Mouse (Mus musculus): Measurements from ENCODE around the gene Slc12a4.
"Not testable (repeated sequence)": the region's sequence is repeated elsewhere in the genome, so short reads cannot be mapped to it uniquely, and the experiment has no call there.

Gene Slc12a4

DNA sequence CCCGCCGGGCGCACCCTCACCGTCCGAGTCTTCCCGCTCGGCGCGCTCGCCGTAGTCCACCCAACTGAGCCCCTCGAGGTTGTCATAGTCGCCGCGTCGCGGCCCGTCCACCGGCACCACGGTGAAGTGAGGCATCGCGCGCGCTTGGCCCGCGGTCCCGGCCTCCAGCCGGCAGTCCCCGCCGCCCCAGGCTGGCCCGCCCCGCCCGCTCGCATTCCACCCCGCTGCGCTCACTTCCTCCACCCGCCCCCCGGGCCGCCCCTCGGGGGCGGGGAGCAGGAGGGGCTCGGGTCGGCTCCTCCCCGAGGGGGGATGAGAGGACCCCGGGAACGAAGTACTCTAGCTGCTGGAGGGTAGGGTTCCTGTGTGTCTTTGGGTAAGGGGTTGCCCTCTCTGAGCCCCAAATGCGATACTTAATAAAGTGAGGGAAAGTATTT lies at the start of gene Slc12a4:
TSS of gene Slc12a4 (minus strand) at position 193 of the 437 bp plus-strand sequence.
- peak; percentile 66 for DNase-seq

DNA sequence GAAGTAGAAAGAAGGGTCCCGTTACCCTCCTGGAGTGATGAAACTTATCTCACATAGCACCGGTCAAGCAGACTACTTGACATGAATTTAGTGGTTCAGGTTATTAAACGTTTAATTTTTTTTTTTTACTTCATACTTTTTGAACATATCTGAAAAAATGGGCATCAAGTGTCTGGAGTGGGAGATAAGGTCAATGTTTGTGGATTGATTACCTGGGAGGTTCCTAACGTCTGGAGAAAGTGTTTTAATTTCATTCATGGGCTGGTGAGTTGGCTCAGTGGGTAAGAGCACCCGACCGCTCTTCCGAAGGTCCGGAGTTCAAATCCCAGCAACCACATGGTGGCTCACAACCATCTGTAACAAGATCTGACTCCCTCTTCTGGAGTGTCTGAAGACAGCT lies 46.3 kb upstream of the Slc12a4 start:
- not testable (repeated sequence) for DNase-seq

DNA sequence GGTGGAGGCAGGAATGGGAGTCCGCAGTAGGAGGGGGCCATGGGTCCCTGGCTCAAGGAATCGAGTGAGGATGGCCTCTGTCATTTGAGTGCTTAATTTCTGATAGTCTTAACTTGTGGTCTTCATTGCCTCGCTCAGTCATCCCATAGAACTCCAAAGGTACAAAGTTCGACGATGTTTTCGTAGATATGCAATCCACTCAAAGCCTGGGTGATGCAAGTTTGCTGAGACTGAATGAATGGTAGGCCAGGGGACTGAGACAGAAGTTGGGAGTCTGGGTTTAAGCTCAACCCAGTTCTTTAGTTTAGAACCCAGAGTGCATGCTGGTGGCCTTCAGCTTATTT lies 45.7 kb upstream of the Slc12a4 start, which contains the start of gene Ddx28:
TSS of gene Ddx28 (minus strand) at position 240 of the 344 bp plus-strand sequence.
- DNase-seq: no peak

DNA sequence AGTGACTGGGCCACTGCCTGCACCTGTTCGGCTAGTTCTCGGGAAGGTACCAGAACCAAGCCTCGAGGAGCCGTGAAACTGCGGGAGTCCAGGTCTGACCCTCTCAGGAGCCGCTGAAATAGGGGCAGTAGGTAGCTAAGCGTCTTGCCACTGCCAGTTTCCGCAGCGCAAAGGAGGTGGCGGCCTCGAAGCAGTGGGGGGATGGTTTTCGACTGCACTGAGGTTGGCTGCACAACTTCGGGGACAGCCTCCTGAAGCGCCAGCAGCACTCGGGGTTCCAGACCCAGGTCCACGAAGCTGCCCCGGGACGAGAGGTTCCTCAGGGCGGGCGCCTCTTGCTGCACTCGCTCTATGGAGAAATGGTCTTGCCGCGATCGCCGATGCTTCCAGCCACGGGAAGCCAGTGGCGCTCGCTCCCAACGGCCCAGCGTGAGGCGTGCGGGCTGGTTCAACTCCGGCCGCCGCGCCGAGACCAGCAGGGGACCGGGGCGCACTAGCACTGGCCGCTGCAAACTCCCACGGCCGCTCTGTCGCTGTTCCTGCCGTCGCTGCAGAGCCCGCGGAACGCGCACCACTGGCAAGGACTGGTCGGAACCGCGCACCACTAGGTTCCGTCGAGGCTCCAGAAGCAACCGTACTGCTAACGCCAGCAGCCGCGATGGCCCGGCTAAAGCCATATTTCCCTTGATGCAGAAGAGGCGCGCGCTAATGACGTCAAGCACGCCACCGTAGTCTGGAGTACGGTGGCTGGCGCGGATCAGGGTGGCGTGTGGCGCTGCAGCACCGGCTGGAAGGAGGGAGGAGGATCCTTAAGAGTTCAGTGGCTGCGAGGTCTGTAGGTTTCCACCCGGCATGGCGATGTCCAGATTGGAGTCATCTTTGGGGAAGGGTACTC lies 45.1 kb upstream of the Slc12a4 start:
- peak; percentile 94 for DNase-seq

DNA sequence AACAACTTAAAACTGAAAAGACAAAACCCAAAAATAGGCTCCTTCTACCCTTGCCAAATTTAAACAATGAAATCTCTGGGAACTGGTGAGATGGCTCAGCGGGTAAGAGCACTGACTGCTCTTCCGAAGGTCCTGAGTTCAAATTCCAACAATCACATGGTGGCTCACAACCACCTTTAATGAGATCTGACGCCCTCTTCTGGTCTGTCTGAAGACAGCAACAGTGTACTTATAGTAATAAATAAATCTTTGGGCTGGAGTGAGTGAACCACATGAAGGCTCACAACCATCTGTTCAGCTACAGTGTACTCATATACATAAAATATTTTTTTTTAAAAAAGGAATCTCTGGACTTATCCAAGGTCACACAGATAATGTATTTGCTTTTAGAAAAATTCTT lies 42.0 kb upstream of the Slc12a4 start:
- not testable (repeated sequence) for DNase-seq

DNA sequence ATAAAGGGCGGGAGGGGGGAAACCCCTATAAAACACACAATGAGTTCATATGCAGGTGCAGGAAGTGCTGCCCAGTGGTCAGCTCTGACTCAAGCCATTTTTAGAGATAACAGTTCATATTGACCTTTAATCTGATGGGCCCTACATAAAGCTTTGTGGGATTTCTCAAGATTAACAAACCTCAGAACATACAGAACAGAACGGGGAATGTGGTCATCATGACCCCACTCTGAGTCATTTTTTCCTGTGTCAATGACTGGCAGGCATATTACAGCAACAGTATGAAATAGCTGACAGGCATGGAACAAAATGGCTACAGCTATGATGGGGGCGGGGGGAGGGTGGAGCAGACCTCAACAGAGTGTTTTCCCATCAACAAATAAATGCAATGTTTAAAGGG lies 41.2 kb upstream of the Slc12a4 start:
- no peak for DNase-seq

DNA sequence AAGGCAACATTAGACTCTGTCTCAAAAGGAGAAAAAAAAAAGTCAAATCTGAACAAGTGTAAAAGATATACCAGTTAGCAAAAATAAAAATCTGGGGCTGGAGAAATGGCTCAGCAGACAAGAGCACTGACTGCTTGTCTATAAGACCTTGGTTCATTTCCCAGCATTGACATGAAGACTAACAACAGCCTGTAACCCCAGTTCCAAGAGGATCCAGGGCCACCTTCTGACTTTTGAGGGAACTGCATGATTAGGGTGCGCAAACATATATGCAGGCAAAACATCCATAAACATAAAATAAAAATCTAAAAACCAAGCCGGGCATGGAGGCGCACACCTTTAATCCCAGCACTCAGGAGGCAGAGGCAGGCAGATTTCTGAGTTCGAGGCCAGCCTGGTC lies 40.5 kb upstream of the Slc12a4 start:
- DNase-seq: no peak

GRCm38 (mm10) chr8:106005875-106006274 lies 40.0 kb upstream of the Slc12a4 start, which contains the start of gene Dpep2nb:
Gene Dpep2nb (minus strand): TSS chr8:106005975.
- no peak for DNase-seq

- DNase-seq: no peak
These were observed 38.8 kb upstream of the Slc12a4 start for GRCm38 (mm10) chr8:106004538-106005207.

- no peak for DNase-seq
These were observed 36.0 kb upstream of the Slc12a4 start for GRCm38 (mm10) chr8:106001908-106002307.

GRCm38 (mm10) chr8:105998971-105999370 lies 33.1 kb upstream of the Slc12a4 start:
- no peak for DNase-seq

- DNase-seq: no peak
These were observed 30.5 kb upstream of the Slc12a4 start for GRCm38 (mm10) chr8:105996359-105996758.

DNA sequence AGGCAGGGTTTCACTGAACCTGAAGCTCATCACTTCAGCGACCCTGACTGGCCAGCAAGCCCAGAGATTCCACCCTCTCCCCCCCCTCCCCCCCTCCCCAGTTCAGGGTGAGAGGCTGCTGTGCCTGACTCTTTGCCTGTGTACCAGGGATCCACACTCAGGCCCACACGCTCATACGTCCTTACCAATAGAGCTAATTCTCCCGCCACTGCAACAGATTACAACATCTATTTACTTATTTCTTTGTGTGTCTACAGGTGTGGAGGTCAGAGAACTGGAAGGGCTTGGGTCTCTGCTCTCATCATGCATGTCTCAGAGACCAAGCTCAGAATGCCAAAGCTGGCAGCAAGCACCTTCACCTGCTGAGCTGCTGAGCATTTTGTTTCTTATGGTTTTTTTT lies 27.3 kb upstream of the Slc12a4 start:
- no peak for DNase-seq

DNA sequence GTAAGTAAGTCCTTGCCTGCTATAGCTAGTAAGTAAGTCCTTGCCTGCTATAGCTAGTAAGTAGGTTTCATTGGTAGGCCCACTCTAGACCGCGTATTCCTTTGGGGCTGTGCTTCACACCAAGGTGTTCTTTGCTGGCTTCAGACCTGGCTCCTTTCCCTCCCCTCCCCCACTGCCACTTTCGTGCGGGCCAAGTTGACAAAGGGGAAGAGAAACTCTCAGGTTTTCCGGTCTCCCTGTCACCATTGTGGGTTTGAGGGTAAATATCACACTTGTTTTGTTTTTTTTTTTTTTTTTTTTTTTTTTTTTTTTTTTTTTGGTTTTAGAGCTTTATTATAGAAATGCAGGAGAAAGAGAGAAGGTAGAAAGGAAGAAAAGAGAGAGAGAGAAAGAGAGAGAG lies 26.6 kb upstream of the Slc12a4 start:
- DNase-seq: no peak

- no peak for DNase-seq
These were observed 25.6 kb upstream of the Slc12a4 start for GRCm38 (mm10) chr8:105991546-105991945.

DNA sequence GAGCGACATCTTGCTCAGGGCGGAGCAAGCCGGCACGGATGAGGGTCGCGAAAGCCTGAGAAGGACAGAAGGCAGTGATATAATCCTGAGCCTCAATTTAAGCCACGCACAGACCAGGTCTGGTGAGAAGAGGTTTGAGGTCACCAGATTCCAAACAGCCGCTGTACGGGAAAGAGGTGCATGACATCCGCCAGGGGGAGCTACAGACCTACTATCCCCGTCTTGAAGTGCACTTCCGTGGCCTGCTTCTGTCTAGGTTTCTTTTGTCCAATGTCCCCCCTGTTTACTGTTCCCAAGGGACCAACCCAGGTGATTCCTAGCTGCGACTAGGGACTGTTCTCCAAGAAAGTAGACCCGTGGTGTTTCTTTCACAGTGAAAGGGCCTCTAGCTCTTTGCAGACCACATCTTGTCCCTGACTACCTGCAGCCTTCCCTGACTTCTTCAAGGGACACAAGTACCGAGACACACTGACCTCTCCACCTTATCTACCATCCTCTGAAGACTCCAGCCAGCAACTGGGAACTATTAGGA lies 25.0 kb upstream of the Slc12a4 start, which contains the start of gene Dus2:
TSS of gene Dus2 (plus strand) at position 482 of the 532 bp plus-strand sequence.
- peak; percentile 82 for DNase-seq

DNA sequence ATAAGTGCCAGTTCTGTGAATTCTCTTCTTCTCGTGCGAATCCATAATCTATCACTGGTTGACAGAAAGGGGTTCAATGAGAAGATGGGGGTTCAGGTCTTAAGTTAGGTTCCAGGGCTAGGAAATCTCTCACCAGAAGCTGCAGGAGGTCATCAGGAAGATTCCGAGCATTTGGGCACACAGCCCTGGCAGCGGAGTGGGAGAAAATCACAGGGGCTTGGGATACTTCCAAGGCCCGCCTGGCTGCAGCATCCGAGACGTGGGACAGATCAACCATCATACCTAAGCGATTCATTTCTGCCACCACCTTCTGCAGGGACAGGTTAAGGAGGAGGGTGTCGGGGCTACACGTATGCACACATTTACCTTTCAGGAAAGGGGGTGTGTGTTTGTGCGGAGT lies 22.6 kb upstream of the Slc12a4 start:
- no peak for DNase-seq

DNA sequence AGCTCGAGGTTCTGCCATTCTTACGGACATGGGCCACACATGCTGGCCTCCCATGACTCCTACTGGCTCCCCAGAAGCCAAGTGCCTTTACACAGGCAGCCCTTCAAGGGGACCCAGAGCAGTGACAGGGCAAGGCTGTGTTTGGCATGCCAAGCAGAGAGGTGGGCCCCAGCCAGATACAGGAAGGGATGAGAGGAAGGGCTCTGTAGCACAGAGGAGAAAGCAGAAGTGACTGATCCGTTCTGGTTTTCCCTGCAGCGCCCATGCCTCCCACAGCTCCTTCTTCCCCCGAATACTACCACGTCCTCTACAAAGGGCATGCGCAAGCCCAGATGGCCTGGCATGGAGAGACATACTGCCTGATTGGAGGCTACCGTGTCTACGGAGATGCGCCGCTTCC lies 17.5 kb upstream of the Slc12a4 start:
- DNase-seq: not testable (repeated sequence)

- no peak for DNase-seq
These were observed 15.2 kb upstream of the Slc12a4 start for GRCm38 (mm10) chr8:105981146-105981545.

DNA sequence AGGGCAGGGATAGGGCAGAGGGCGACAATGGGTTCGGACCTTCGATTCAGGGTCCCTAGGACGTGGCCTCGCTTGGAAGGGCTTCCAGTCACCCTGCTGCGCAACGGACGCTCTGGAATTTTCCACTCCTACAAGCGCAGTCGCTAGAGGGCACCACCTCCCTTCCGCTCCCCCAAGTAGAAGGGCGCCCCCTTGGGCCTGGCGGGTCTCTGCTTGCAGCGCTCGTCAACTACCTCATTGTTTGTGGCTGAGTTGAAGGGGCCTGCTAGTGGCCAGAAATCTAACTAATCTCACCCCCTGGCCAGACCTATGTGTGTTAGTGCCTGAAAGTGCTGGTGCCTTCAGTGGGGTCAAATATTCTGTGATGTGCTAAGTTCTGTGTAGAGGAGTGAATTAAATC lies 13.4 kb upstream of the Slc12a4 start, which contains the start of gene Dpep3:
TSS of gene Dpep3 (minus strand) at position 105 of the 400 bp plus-strand sequence.
- no peak for DNase-seq

DNA sequence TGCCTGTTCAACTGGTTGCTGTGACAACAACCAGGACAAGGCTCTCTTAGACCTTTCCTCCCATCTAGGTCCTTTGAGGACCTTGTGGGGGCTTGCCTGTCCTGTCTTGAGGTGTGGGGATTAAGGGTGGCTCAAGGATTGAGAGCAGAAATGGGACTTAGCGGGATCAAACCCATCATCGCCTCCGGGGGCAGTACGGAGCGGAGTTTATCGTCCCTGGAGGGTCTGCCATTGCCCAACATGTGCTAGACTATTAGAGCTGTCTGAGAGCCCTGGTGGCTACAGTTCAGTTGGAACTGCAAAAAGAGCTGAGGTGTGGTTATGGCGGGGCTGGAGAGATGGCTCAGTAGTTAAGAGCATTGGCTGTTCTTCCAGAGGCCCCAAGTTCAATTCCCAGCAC lies 9.5 kb upstream of the Slc12a4 start:
- DNase-seq: no peak

DNA sequence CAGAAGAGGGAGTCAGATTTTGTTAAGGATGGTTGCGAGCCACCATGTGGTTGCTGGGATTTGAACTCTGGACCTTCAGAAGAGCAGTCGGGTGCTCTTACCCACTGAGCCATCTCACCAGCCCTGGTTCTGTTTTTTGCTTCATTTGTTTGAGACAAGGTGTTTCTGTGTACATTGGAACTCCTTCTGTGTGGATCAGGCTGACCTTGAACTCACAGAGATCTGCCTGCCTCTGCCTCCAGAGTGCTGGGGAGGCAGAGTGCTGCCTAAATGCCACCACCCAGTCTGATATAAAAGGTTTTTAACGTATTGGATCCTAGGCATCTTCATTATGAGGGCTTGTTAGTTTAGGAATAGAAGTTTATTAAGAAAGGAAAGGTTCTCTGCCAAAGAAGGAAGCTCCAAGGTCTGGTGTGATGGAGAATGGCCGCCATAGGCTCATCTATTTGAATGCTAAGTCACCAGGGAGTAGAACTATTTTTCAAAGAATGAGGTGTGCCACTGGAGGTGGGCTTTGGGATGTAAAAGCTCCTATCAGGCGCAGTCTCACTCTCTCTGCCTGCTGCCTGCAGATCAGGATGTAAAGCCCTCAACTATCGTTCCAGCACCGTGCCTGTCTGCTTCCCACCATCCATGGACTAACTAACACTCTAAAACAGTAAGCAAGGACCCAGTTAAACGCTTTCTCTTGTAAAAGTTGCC lies 5.3 kb upstream of the Slc12a4 start:
- no peak for DNase-seq

DNA sequence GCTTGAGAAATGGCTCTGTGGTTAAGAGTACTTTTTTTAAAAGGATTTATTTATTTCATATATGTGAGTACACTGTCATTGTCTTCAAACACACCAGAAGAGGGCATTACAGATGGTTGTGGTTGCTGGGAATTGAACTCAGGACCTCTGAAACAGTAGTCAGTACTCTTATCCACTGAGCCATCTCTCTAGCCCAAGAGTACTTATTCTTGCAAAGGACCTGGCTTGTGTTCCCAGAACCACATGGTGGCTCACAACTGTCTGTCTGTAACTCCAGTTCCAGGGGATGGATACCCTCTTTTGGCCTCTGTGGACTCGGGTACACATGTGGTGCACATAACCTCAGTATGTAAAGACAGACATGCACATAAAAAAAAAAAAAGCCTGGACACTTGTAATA lies 3.5 kb upstream of the Slc12a4 start:
- DNase-seq: no peak

Measured in right cerebral cortex, postnatal 4 days (tissue).